Mouse (Mus musculus): ENCODE measurements around the gene Gnl3. TPM values are rescaled to one million over a fixed set of nuclear protein-coding genes. Genes with fewer than 3 reads are reported as not detected.

Gnl3 gene
- polyA plus RNA-seq (2014; fragmentation: Nextera tagmentation; extraction: Ambion mirVana): 63.3 and 65.1 TPM in 2 replicates

DNA sequence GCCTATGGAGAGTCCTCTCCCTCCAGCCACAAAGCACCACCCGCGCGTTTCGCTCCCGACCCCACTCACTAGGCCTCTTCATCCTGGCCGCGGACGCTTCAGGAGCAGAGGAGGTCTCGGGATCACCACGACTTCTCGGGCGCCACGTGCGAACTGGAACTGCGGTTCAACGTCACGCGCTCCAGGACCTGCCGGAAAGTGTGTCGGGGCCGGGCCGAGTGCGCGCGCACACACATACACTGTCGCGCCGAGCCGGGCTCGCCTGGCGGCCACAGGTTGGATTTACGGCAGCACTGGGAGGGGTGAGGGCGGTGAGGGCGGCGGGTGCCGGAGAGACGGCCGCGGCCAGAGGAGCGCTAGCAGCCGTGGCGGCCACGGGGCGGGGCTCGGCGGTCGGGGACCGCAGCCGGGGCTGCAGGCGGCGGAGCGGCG is at the start of gene Gnl3, which contains the start of gene Pbrm1:
Gene Gnl3 (minus strand): TSS at position 293 of the 432 bp plus-strand sequence.
Gene Pbrm1 (plus strand): TSS at position 279 of the 432 bp plus-strand sequence.
- 0% methylated on average over 40 of the region's 53 CpGs for WGBS
- DNase-seq (ENCODE audit: low spot score): peak; percentile 97
- Histone ChIP-seq H3K9me3 (replicated peaks; ENCODE audit: control insufficient read depth, low read length) (no peaks in the 10 kb centered on the region), H3K27ac (ENCODE audit: low read depth, low read length) (peak within 1 kb of the TSS; percentile 99), H3K4me1 (ENCODE audit: control insufficient read depth, insufficient read depth, low read length) (peaks cover 20% of the 10 kb centered on the region), H3K36me3 (ENCODE audit: control insufficient read depth, insufficient read depth, low read length) (peaks cover 55% of the 10 kb centered on the region), H3K4me3 (ENCODE audit: low read depth, low read length) (peak within 1 kb of the TSS; percentile 73), H3K9ac (ENCODE audit: low read length) (peak within 1 kb of the TSS; percentile 90), H3K27me3 (replicated peaks; ENCODE audit: control insufficient read depth, insufficient read depth, low read length) (no peaks in the 10 kb centered on the region), H3K4me2 (ENCODE audit: low read length) (peak within 1 kb of the TSS; percentile 82)
- ATAC-seq: peak; percentile 95

DNA sequence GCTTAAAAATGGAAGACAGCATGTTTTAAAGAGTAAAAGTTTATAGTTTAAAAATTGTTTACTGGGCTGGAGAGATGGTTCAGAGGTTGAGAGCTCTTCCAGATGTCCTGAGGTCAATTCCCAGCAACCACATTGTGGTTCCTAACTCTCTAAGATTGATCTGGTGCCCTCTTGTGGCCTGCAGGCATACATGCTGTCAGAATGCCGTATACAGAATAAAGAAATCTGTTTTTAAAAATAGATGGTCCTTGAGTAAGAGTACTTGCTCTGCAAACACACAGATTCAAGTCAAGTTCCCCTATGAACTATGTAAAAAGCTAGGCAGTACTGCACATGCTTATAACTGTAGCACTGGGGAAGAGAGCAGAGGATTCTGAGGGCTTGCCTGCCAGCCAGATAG is 43.3 kb upstream of the Gnl3 start:
- H3K27ac ChIP-seq (ENCODE audit: low read depth, low read length): no peak overlapping the region
- H3K9me3 ChIP-seq (replicated peaks; ENCODE audit: control insufficient read depth, low read length): no peaks in the 10 kb centered on the region
- no peak overlapping the region for H3K9ac ChIP-seq (ENCODE audit: low read length)
- peaks cover 75% of the 10 kb centered on the region for H3K36me3 ChIP-seq (ENCODE audit: control insufficient read depth, insufficient read depth, low read length)
- no peak overlapping the region for H3K4me2 ChIP-seq (ENCODE audit: low read length)
- ATAC-seq (no peak), DNase-seq (ENCODE audit: low spot score) (peak; percentile 23)
- H3K27me3 ChIP-seq (replicated peaks; ENCODE audit: control insufficient read depth, insufficient read depth, low read length): no peaks in the 10 kb centered on the region
- no peak overlapping the region for H3K4me3 ChIP-seq (ENCODE audit: low read depth, low read length)
- 71% methylated on average over 1 of the region's 1 CpGs for WGBS
- no peaks in the 10 kb centered on the region for H3K4me1 ChIP-seq (ENCODE audit: control insufficient read depth, insufficient read depth, low read length)

- 94% methylated on average over 1 of the region's 1 CpGs for WGBS
Observed at GRCm38 (mm10) chr14:31045817-31046216, 26.9 kb upstream of the Gnl3 start.

DNA sequence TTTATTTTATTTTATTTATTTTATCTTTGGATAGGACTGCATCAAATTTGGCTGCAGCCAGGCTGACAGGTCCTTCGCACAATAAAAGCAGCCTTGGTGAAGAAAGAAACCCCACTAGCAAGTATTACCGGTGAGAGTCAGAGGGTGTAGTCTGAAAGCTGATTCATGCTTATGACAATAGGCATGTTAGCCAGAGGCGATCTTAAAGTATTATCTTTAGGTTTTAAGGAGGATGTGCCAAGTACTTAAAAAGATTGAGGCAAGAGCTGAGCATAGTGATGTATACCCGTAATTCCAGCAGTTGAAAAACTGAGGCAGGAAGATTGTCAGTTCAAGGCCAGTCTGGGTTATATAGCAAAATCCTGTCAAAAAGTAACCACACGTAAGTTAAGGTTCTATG is 26.3 kb upstream of the Gnl3 start:
- ATAC-seq: no peak
- no peak for DNase-seq (ENCODE audit: low spot score)
- Histone ChIP-seq H3K4me2 (ENCODE audit: low read length) (no peak overlapping the region), H3K36me3 (ENCODE audit: control insufficient read depth, insufficient read depth, low read length) (peaks cover 69% of the 10 kb centered on the region), H3K9ac (ENCODE audit: low read length) (no peak overlapping the region), H3K4me1 (ENCODE audit: control insufficient read depth, insufficient read depth, low read length) (no peaks in the 10 kb centered on the region), H3K27me3 (replicated peaks; ENCODE audit: control insufficient read depth, insufficient read depth, low read length) (no peaks in the 10 kb centered on the region), H3K27ac (ENCODE audit: low read depth, low read length) (no peak overlapping the region), H3K4me3 (ENCODE audit: low read depth, low read length) (no peak overlapping the region), H3K9me3 (replicated peaks; ENCODE audit: control insufficient read depth, low read length) (no peaks in the 10 kb centered on the region)
- 94% methylated on average over 5 of the region's 5 CpGs for WGBS

More at GRCm38 (mm10) chr14:31045817-31046216, 26.9 kb upstream of the Gnl3 start:
- H3K4me1 ChIP-seq (ENCODE audit: control insufficient read depth, insufficient read depth, low read length): no peaks in the 10 kb centered on the region
- H3K36me3 ChIP-seq (ENCODE audit: control insufficient read depth, insufficient read depth, low read length): peaks cover 71% of the 10 kb centered on the region
- H3K9ac ChIP-seq (ENCODE audit: low read length): no peak overlapping the region
- DNase-seq (ENCODE audit: low spot score): no peak
- ATAC-seq: no peak
- no peaks in the 10 kb centered on the region for H3K9me3 ChIP-seq (replicated peaks; ENCODE audit: control insufficient read depth, low read length)
- H3K4me3 ChIP-seq (ENCODE audit: low read depth, low read length): no peak overlapping the region
- H3K27me3 ChIP-seq (replicated peaks; ENCODE audit: control insufficient read depth, insufficient read depth, low read length): no peaks in the 10 kb centered on the region
- H3K4me2 ChIP-seq (ENCODE audit: low read length): no peak overlapping the region
- H3K27ac ChIP-seq (ENCODE audit: low read depth, low read length): no peak overlapping the region

GRCm38 (mm10) chr14:31025785-31026184 is 6.8 kb upstream of the Gnl3 start:
- DNase-seq (ENCODE audit: low spot score) (peak; percentile 10), ATAC-seq (no peak)
- no peak overlapping the region for H3K9ac ChIP-seq (ENCODE audit: low read length)
- H3K36me3 ChIP-seq (ENCODE audit: control insufficient read depth, insufficient read depth, low read length): peaks cover 78% of the 10 kb centered on the region
- H3K4me3 ChIP-seq (ENCODE audit: low read depth, low read length): no peak overlapping the region
- no peaks in the 10 kb centered on the region for H3K9me3 ChIP-seq (replicated peaks; ENCODE audit: control insufficient read depth, low read length)
- no peaks in the 10 kb centered on the region for H3K27me3 ChIP-seq (replicated peaks; ENCODE audit: control insufficient read depth, insufficient read depth, low read length)
- H3K27ac ChIP-seq (ENCODE audit: low read depth, low read length): no peak overlapping the region
- no peak overlapping the region for H3K4me2 ChIP-seq (ENCODE audit: low read length)
- H3K4me1 ChIP-seq (ENCODE audit: control insufficient read depth, insufficient read depth, low read length): no peaks in the 10 kb centered on the region
- WGBS: 78% methylated on average over 3 of the region's 3 CpGs

- no peak overlapping the region for H3K9ac ChIP-seq (ENCODE audit: low read length)
Observed at GRCm38 (mm10) chr14:31022579-31022978, 3.6 kb upstream of the Gnl3 start.

DNA sequence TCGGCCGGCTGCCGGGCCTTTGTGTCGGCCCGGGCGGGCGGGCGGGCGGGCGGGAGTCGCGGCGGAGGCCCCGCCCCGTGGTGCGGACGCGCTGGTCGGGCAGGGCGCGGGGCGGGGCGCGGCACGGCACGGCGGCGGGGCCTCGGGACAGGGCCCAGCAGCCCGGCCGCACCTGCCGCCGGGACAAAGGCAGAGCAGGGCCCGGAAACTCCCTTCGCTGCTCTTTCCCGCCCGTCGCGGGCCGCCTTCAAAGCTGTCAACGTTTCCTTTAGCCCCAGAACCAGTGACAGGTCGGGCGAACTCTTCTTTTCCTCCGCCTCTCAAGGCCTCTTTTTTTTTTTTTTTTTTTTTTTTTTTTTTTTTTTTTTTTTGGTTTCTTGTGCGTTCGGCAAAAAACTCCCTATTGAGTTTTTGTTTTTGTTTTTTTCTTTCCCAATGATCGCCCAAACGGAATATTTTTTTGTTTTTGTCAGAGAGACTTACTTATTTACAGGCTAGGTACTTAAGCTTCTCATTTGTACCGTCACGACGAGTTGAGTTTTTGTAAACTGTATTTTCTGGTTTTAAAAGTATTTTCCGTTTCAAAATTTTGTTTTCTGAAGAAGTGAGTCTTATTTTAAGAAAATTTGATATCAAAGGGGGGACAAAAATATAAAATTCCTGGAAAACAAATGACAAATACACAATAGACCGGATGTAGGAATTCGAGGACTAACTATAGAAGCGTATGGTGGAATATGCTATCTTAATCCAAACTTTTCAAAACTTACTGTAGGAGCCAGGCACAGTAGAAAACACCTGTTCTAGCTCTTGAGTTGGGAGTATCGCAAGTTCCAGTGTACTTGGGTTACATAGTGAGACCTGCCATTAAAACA is 616 bp upstream of the Gnl3 start:
- WGBS: 7% methylated on average over 27 of the region's 56 CpGs
- DNase-seq (ENCODE audit: low spot score) (peak; percentile 82), ATAC-seq (peak; percentile 94)
- Histone ChIP-seq H3K27me3 (replicated peaks; ENCODE audit: control insufficient read depth, insufficient read depth, low read length) (no peaks in the 10 kb centered on the region), H3K4me2 (ENCODE audit: low read length) (peak overlapping the region; percentile 66), H3K27ac (ENCODE audit: low read depth, low read length) (peak overlapping the region; percentile 99), H3K4me3 (ENCODE audit: low read depth, low read length) (peak overlapping the region; percentile 73), H3K9me3 (replicated peaks; ENCODE audit: control insufficient read depth, low read length) (no peaks in the 10 kb centered on the region), H3K4me1 (ENCODE audit: control insufficient read depth, insufficient read depth, low read length) (peaks cover 20% of the 10 kb centered on the region), H3K9ac (ENCODE audit: low read length) (peak overlapping the region; percentile 90), H3K36me3 (ENCODE audit: control insufficient read depth, insufficient read depth, low read length) (peaks cover 55% of the 10 kb centered on the region)

More at GRCm38 (mm10) chr14:31022579-31022978, 3.6 kb upstream of the Gnl3 start:
- ATAC-seq (no peak), DNase-seq (ENCODE audit: low spot score) (no peak)
- peaks cover 53% of the 10 kb centered on the region for H3K36me3 ChIP-seq (ENCODE audit: control insufficient read depth, insufficient read depth, low read length)
- H3K4me3 ChIP-seq (ENCODE audit: low read depth, low read length): no peak overlapping the region
- H3K4me2 ChIP-seq (ENCODE audit: low read length): no peak overlapping the region
- no peak overlapping the region for H3K27ac ChIP-seq (ENCODE audit: low read depth, low read length)
- H3K9me3 ChIP-seq (replicated peaks; ENCODE audit: control insufficient read depth, low read length): no peaks in the 10 kb centered on the region
- 50% methylated on average over 1 of the region's 1 CpGs for WGBS
- no peaks in the 10 kb centered on the region for H3K27me3 ChIP-seq (replicated peaks; ENCODE audit: control insufficient read depth, insufficient read depth, low read length)
- H3K4me1 ChIP-seq (ENCODE audit: control insufficient read depth, insufficient read depth, low read length): peaks cover 15% of the 10 kb centered on the region

DNA sequence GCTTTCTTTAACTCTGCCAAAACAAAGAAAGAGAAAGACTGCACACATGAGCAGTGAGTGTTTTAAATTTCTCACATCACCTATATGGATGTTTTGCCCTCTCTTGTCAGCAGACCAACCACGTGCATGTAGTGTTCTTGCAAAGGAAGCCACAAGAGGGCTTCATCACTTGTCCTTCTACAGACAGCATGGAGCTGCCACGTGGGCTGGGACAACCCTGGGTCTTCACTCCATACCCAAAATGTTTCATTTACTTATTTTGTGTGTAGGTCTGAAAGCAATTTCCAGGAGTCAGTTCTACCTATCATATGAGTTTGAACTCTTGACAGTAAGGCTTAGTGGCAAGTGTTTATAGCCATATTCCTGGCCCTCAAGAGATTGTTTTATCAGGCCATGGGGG is 1.1 kb downstream of the Gnl3 start:
- Histone ChIP-seq H3K27me3 (replicated peaks; ENCODE audit: control insufficient read depth, insufficient read depth, low read length) (no peaks in the 10 kb centered on the region), H3K27ac (ENCODE audit: low read depth, low read length) (no peak overlapping the region), H3K4me2 (ENCODE audit: low read length) (peak overlapping the region; percentile 82), H3K9me3 (replicated peaks; ENCODE audit: control insufficient read depth, low read length) (no peaks in the 10 kb centered on the region), H3K4me1 (ENCODE audit: control insufficient read depth, insufficient read depth, low read length) (peaks cover 20% of the 10 kb centered on the region), H3K4me3 (ENCODE audit: low read depth, low read length) (peak overlapping the region; percentile 73), H3K9ac (ENCODE audit: low read length) (peak overlapping the region; percentile 90), H3K36me3 (ENCODE audit: control insufficient read depth, insufficient read depth, low read length) (peaks cover 58% of the 10 kb centered on the region)
- DNase-seq (ENCODE audit: low spot score) (peak; percentile 11), ATAC-seq (no peak; the same call in 1 of the 2 replicates)
- 0% methylated on average over 2 of the region's 2 CpGs for WGBS

- Histone ChIP-seq H3K36me3 (ENCODE audit: control insufficient read depth, insufficient read depth, low read length) (peaks cover 67% of the 10 kb centered on the region), H3K9me3 (replicated peaks; ENCODE audit: control insufficient read depth, low read length) (no peaks in the 10 kb centered on the region), H3K27me3 (replicated peaks; ENCODE audit: control insufficient read depth, insufficient read depth, low read length) (no peaks in the 10 kb centered on the region), H3K4me2 (ENCODE audit: low read length) (no peak overlapping the region), H3K27ac (ENCODE audit: low read depth, low read length) (no peak overlapping the region), H3K9ac (ENCODE audit: low read length) (no peak overlapping the region), H3K4me1 (ENCODE audit: control insufficient read depth, insufficient read depth, low read length) (peaks cover 20% of the 10 kb centered on the region), H3K4me3 (ENCODE audit: low read depth, low read length) (no peak overlapping the region)
- 100% methylated on average over 1 of the region's 1 CpGs for WGBS
- ATAC-seq (no peak), DNase-seq (ENCODE audit: low spot score) (no peak)
Observed at GRCm38 (mm10) chr14:31016063-31016462, 2.9 kb downstream of the Gnl3 start.
